Mouse (Mus musculus) granulocyte monocyte progenitor cell, adult 5-6 weeks (primary cell): Measurements from ENCODE around the gene Coro7. TPM values are rescaled to one million over a fixed set of nuclear protein-coding genes. Genes with fewer than 3 reads are reported as not detected.
A peak's percentile ranks its signal among the peaks of the same experiment; 100 is the strongest.
"Not testable (repeated sequence)": the region's sequence is repeated elsewhere in the genome, so short reads cannot be mapped to it uniquely, and the experiment has no call there.

ENCODE experiments used
- ATAC-seq: replicated peaks from 2 replicates; pipeline ENCODE4 v1.8.0; 2016; ENCODE audit warnings: mild to moderate bottlenecking, moderate TSS enrichment, inconsistent platforms; ENCODE audit not compliant: poor library complexity, severe bottlenecking
- total RNA-seq, 2 experiments: library from RNA; stranded (forward) in 1 of 2; stranded (reverse) in 1 of 2; fragments of 200-712, 200-1000 nt in 1 of 2; fragments of >200 nt in 1 of 2; fragmentation: Nextera tagmentation in 1 of 2; gene quantifications; 2 replicates each; pipeline ENCODE4 v1.2.3; 2014 to 2017

Coro7 gene
- 115 and 187 TPM in 2 replicates for total RNA-seq (2014; fragmentation: Nextera tagmentation)
- 39.8 and 58.1 TPM in 2 replicates for total RNA-seq (2017)

DNA sequence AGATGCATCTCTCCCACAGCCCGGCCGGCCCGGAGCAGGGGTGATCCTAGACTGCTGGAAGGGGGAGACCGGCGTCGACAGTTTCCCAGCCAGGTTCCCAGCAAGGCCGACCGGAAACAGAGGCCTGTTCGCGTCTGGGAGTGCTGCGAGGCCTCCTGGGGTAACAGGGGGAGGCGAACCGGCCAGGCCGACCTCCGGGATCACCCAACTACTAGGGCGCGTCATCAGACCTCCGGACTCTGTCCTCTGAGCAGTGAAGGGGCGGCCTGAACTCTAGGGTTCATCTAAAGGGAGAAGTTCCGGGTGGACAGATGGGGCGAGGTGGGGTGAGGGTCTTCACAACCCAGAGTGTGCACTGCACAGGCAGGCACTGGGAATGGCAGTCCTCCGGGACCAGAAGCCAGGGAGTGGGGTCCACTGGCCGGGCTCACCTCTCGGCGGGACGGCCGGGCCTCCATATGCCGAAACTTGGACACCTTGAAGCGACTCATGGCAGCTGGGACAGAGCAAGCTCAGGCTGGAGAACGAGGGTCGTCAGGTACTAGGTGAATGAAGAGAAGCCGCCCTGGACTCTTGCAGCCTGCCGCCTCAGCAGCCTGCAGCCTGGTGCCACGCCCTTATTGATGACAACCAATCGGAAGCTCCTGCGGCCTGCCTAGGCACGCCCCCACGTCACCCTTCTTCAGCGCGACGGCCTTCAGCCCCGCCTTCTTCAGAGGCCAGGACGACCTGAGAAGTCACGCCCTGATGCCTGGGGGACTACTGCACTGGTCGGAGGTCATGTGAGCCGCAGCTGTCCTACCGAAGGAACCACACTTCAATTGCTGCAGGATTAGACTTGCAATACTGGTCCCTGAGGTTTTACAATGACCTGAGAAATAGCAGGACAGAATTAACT lies at the start of gene Coro7:
Gene Coro7, minus strand, starts transcription at position 657 of the 898 bp plus-strand sequence.
- peak; percentile 74 for ATAC-seq

DNA sequence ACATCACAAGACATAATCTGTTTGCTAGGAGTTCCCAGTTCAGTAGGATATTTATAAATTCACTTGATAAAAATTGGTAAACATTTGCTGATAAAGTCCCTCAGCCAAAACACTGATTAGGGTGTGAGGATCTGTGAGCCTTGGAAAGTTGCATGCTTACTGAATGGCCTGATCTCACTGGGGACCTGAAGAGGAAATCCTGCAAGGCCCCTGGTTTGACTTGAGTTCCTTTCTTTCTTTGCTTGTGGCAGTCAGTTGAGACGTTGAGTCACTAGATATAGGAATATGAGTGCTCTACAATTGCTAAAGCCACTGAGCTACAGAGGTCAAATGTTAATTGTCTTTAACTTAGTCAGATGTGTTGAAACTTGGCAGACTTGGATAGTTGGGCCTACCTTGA lies 48.4 kb upstream of the Coro7 start:
- ATAC-seq = peak; percentile 6; the same call in 1 of the 2 replicates

DNA sequence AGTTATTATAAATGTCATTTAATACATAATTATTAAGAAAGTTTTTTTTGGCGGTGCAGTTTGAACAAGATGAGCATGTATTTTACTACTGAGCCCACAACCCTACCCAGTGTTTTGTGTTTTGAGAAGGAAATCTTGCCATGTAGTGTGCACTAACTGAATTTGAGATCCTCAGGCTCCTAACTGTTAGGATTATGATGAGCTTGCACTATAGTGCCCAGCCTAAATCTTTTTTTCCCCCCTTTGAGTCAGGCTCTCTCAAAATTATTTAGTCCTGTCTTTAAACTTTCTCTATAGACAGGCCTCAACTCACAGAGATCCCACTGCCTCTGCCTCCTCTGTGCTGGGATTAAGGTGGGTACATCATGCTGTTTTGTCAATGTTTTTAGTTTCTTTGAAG lies 47.9 kb upstream of the Coro7 start:
- no peak for ATAC-seq

DNA sequence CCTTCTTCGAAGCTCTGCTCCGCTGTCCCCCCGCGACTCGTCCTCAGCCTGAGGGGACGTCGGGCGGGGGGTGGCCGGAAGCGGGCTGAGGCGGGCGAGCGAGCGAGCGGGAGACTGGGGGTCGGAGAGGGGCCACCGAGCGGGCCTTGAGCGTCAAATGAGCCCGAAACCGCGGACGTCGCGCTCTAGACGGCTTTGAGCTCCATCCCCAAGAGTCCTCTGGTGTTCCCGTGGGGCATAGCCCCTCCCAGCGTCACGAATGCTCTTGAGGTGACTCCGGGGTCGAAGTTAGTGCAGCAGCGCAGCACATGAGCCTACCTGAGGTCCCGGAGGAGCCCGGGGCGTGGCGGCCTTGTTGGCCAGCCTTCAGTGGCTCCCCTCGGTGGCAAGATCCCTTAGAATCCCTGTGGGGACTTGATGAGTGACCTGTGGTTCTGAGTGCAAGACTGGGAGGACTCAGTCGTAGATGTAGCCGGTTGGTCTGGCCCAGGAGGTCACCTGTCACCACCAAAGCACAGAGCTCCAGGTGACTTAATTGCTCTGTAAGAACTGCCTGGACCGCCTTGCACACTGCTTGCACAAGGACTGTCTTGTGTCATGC lies 47.1 kb upstream of the Coro7 start:
- no peak for ATAC-seq

DNA sequence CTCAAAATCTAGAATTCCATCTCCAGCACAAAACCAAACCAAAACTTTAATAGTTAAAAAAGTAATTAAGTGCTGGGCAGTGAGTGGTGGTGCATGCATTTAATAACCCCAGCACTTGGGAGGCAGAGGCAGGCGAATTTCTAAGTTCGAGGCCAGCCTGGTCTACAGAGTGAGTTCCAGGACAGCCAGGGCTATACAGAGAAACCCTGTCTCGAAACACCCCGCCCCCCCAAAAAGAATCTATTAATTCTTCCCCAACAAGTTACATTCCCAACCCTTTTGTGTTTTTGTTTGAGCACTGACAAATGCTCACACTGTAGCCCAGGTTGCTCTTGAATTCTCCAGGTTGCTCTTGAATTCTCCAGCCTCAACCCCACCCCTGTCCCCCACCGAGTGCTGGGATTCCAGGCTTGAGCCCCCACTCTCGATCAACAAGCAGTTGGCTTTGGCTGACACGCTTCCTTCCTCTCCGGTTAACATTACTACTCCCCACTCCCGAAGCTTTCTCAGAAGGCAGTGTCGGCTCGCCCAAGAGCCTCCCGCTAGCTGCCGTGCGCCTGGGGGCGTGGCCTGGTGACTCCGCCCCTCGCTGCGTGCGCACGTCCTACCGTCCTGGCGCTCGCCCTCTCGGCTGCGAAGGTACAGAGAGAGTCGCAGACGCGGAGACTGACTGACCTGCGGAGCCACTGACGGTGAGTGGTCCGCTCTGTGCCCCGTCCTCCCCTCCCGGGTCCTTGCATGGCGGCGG lies 46.4 kb upstream of the Coro7 start, which contains the start of gene Hmox2:
Gene Hmox2, plus strand, starts transcription at position 582 of the 748 bp plus-strand sequence.
- peak; percentile 78 for ATAC-seq

DNA sequence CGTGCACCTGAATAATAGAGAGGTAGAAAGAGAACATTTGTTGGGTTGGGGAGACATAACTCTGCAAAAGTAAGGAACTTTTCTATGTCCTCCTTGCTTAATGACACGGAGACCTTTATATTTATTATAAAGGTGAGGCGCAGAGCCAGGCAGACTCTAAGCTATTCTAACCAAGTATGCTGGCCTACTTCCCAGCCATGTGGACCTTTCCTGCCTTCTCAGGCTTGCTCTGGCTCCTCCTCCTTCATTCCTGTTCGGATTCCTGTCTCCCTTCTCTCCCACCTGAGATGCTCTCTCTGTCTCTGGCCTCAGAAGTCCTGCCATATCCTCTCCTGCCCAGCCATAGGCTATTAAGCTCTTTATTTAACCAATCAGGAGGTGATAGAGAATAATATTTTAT lies 45.7 kb upstream of the Coro7 start:
- no peak for ATAC-seq

DNA sequence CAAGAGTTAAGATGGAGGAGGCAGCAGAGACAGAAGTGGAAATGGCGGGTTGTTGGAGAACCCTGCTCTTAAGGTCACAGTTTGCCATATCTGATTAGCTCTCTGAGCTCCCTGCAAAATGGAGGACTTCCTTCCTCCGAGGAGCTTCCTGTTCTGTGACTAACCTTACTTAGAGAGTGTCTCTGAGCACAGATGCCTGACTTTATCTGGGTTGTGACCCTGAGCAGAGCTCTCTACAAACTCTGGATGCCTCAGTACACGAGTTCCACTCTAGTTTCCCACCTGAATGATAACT lies 43.3 kb upstream of the Coro7 start:
- peak; percentile 16 for ATAC-seq

DNA sequence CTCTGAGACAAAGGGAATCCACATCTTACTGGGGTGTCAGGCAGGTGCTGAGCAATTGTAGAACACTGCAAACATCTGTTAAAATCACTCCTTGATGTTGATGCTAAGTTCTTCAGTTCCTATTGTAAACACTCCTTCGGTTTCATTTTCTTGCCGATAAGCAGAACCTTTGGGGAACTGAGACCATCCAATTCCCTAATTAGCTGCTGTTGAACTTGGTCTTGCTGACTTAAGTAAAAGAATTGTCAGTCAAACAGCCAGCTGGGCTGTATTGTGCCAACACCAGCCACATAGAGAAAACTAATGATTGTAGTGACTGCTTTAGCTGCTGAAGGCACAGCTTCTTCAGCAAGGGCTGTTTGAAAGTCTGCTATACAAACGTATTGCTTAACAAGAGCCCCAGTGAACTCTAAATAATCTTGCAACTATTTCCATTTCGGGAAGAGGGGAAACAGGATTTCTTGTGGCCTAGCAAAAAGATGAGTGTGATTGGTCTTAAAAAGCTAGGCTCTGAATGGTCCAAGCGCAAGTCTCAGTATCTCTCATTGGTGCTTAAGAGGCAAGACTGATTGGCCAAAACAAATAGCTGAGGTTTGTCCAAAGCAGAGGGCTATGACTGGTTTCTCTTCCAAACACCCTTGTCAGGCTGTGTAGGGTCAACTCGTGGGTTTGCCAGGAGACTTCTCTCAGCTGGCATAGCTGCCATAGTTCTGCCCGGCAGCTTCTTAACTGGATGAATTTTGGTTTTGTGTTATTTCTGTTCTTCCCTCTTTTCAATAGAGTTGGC lies 42.7 kb upstream of the Coro7 start:
- ATAC-seq = peak; percentile 26

DNA sequence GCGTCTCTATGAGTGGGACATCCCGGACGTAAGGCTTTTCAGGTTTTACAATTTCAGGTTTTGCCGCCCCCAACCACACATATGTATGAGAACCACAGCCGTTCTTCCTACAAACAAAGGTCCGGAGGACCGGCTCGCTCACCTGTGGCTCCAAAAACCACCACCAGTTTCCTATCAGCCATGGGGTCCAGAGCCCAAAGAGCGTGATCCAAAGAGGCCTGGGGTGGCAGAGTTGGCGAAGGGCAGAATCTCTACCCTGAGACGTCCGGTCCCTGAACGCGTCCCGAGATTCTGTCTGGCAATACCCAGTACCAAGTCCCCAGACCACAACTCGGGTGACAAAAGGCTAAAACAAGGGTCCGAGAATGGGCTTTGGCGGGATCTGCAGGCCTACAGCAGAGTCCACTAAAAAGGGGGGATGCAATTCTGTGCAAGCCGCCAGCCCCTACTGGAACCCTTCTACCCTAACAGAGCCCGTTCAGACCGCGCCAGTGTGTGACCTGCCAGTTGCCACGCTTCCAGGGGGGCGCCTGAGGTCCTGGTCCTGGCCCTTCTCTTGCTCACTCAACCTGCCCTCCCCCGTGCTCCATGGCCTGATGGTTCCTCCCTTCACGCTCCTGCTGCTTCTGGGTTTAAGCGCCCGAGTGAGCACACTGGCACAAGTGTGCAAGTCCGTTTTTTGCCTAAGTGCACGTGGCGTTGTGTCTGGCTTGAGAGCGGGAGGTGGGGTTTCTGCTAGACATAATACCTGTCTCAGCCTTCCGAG lies 39.4 kb upstream of the Coro7 start, which contains the start of gene Nmral1:
Gene Nmral1, minus strand, starts transcription at position 604 of the 766 bp plus-strand sequence.
- ATAC-seq = peak; percentile 75

DNA sequence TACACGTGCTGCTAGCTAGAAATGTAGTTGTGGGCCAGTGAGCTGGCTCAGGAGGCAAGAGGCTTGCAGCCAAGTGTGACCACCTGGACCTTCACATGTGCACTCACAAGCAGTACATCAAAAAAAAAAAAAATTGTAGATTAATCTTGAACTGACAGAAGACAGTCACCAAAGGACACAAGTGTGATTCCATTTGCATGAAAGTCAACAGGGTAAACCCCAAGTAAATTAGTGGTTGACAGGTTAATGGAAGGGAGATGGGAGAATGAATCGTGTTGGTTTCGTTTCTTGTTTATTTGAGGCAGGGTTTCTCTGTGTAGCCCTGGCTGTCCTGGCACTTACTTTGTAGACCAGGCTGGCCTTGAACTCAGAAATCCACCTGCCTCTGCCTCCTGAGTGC lies 38.3 kb upstream of the Coro7 start:
- no peak for ATAC-seq

DNA sequence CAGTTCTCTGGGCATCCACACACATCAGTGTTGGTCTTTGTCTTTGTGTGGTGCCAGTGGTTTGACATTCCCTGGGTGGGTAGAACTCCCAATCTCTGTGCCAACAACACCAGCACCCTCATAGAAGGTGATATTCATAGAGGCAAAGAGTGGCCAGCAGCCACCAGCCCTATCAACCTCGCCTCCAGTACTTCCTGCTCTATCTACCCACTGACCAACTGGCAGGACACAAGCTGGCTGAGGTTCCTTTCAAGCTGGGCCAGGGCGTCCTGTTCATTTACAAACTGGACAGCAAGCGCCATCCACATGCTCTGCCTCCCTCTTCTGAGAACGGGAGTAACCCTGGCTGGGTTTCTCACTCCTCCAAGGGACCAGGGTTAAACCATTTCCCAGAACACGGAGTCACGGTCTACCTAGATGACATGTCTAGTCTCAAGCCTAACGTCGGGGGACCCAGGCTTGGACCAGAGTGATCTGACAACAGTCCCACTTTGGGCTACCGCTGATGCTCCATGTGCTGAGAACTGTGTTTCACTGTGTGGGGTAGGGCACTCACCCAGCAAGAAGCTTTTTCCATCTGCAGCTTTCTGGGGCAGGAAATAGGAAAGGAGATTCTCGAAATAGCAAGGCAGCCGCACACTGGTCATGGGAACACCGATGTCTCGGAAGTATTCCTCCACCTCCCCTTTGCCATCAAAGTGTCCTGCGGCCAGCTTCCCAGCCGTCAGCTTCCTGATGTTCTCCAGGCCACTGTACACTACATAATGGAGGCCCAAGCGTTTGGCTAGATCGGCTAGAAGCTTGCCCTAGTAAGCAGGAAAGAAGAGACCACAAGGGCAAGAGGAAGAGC lies 34.5 kb upstream of the Coro7 start:
- no peak for ATAC-seq

DNA sequence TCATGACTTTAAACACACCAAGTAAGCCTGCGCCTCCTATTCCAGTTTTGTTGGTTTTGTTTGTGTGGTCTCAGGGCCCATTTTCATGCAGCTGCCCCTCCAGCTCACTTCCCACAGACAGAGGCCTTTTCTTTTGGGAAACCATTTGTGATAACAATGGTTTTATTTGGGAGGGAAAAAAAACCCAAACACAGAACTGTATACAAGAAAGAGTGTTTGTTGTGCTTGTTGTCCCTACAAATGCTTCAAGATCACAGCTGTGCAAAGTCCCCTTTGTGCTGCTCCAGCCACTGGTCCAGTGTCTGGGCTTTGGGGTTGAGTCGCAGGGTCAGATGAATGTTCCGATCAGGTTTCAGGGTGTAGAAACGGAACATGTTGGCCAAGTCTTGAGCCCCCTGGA lies 31.6 kb upstream of the Coro7 start:
- ATAC-seq = no peak

DNA sequence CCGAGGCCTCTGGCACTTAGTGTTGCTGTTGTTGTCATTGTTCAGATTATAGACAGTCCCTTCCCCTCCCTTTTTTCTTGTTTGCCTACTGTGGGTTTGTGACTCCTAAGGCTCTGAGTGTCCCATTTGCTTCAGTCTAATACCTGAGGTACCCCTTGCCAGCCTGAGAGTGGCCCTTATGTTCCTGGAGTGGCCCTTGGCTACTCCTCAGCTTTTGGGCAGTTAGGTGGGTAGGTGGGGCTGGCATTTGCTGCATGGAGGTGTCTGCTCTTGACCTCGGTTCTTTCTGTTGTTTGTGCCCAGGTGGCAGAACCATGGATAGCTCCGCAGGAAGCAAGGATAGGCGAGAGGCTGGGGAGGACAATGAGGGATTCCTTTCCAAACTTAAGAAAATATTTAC lies 26.0 kb upstream of the Coro7 start:
- ATAC-seq = no peak

DNA sequence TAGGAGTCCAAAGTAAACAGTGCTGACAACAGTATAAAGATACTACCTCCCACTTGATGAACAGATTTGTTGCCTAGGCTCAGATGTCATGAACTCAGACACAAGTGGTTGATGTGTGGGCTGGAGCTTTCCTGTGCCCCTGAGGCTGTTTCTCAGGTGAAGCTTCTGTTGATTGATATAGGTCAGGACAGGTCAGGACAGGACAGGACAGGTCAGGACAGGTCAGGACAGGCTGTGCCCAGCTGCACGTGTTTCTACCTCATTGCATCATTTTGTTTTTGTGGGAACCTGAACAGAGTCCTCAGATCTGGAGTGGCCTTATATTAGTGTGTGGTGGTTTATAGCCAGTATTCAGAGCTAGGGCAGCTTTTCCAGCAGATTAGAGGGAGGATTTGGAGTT lies 23.1 kb upstream of the Coro7 start:
- ATAC-seq = no peak

DNA sequence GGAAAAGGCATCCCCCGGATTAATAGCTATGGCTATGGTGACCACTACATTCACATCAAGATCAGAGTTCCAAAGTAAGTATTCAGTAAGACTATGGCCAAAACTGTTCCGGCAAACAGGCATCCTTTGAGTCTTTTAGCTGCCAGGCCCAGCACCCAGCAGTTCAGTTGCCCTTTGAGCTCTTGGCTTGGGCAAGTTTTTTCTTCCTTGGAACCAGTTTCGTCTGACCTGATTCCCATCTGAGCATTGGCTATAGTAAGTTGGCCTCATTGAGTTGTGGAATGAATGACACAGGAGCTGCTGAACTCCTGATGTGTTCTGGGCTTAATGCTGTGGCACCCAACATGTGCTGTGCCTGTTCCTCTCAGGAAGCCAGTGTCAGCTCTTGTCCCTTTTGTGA lies 21.6 kb upstream of the Coro7 start:
- no peak for ATAC-seq

DNA sequence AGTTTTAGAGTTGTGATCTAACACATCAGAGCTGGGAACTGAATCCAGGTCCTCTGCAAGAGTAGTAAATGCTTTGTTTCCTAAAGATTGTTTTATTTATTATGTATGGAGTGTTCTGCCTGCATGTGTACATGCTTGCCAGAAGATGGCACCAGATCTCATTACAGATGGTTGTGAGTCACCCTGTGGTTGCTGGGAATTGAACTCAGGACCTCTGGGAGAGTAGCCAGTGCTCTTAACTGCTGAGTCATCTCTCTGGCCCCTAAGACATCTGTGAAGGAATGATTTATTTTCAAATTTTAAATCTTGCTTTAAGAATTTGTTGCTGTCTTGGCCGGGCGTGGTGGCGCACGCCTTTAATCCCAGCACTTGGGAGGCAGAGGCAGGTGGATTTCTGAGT lies 9.8 kb upstream of the Coro7 start:
- ATAC-seq = not testable (repeated sequence)

DNA sequence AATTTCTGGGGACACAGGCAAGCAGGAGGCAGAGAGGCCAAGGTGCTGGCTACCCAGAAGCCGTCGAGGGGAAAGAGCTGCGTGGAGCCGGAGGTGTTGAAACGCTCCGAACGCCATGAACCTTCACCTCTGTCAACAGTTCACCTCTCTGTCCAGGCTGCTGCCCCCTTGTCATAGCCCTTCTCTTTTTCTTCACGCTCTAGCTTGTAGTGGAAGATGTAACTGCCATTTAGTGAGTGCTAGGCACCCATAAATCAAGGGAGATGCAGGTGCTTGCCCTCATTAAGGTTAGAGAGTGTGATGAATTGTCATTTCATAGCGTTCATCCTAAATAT lies 4.8 kb upstream of the Coro7 start:
- ATAC-seq = peak; percentile 10; the same call in 1 of the 2 replicates

DNA sequence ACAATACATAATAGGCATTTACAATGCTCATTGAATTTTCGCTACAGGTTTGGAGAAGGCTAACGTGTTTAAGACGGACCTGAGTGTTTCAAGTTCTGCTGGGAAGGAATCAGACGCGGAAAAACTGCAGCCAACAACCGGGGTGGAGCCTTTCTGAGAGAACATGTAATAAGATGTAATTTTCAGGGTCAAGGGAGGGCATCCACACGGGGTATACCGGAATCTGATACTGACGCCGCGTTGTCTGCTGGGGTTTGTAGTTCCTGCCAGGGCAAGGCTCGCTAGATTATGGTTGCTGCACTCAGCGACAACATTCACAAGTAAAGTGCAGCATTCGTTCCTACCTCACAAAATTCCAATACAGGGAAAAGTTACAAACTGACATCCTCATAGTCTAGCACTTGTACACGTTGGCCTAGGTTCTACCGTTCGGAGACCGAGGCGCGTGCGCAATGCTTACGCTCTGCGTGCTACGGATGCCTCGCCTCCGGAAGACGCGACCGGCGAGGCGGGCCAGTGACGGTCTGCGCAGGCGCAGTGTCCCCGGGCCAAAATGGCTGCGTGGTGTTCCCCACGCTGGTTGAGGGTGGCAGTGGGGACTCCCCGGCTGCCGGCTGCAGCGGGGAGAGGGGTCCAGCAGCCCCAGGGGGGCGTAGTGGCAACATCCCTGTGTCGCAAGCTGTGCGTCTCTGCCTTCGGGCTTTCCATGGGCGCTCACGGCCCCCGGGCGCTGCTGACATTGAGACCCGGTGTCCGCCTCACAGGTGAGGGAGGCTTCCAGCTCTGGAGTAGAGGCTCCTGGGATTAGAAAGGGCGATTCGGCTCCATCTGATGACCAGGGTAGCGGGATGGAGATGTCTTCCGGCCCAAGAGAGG lies 4.2 kb upstream of the Coro7 start:
- peak; percentile 70 for ATAC-seq
